Mouse (Mus musculus) myocyte (in vitro differentiated cells): ENCODE results near the gene Lpin2.

Experiments used
- CEBPB ChIP-seq: IDR thresholded peaks from 2 replicates; pipeline ENCODE4 v1.6.1; 2011; ENCODE audit warnings: mild to moderate bottlenecking, moderate library complexity; ENCODE audit not compliant: poor library complexity, insufficient read depth, severe bottlenecking
- E2F4 ChIP-seq: IDR thresholded peaks from one replicate; pipeline ENCODE4 v1.6.1; 2011; ENCODE audit warnings: mild to moderate bottlenecking, control low read depth, moderate library complexity; ENCODE audit not compliant: insufficient read depth
- MAX ChIP-seq: IDR thresholded peaks from one replicate; pipeline ENCODE4 v1.6.1; 2011; ENCODE audit warnings: low read depth, mild to moderate bottlenecking, control low read depth
- MYOD1 ChIP-seq, 3 experiments: IDR thresholded peaks; one replicate each; pipeline ENCODE4 v1.6.1; 2011; ENCODE audit warnings: control low read depth in 2 of 3, low read depth in 2 of 3, mild to moderate bottlenecking in 2 of 3, moderate library complexity in 1 of 3; ENCODE audit not compliant: insufficient read length in 2 of 3, control insufficient read depth in 1 of 3
- MYOG ChIP-seq, 3 experiments: IDR thresholded peaks; one replicate each; pipeline ENCODE4 v1.6.1; 2011; ENCODE audit warnings: control low read depth in 2 of 3, low read depth in 2 of 3, mild to moderate bottlenecking in 2 of 3; ENCODE audit not compliant: insufficient read length in 2 of 3, control insufficient read depth in 1 of 3, insufficient read depth in 1 of 3
- POLR2A ChIP-seq: IDR thresholded peaks from one replicate; pipeline ENCODE4 v1.6.1; 2011; ENCODE audit warnings: low read depth, mild to moderate bottlenecking, control low read depth, moderate library complexity; ENCODE audit not compliant: insufficient read length
- SRF ChIP-seq: IDR thresholded peaks from one replicate; pipeline ENCODE4 v1.6.1; 2011; ENCODE audit warnings: low read depth; ENCODE audit not compliant: control insufficient read depth, insufficient read length
- TCF12 ChIP-seq: IDR thresholded peaks from one replicate; pipeline ENCODE4 v1.6.1; 2011; ENCODE audit warnings: mild to moderate bottlenecking, control low read depth; ENCODE audit not compliant: poor library complexity, insufficient read depth, severe bottlenecking

- TF ChIP-seq CEBPB, result no peak
- TF ChIP-seq POLR2A, result no peak
- TF ChIP-seq MYOD1 (IDR thresholded peaks at IDR 0.05; ENCODE audit: control insufficient read depth in 1 of 3, insufficient read length in 2 of 3, low read depth in 2 of 3), result no peak
- TF ChIP-seq SRF, result no peak
- no peak for TF ChIP-seq TCF12
- no peak for TF ChIP-seq MAX
- no peak for TF ChIP-seq MYOG (IDR thresholded peaks at IDR 0.05; ENCODE audit: control insufficient read depth in 1 of 3, insufficient read depth in 1 of 3, insufficient read length in 2 of 3, low read depth in 2 of 3)
- TF ChIP-seq E2F4, result no peak
Observed at GRCm38 (mm10) chr17:71216263-71216662, 33.9 kb downstream of the Lpin2 start.
